Mouse (Mus musculus) gastrocnemius, adult 2 months (tissue): ENCODE measurements around the gene Syt1. TPM values are rescaled to one million over a fixed set of nuclear protein-coding genes. Genes with fewer than 3 reads are reported as not detected.

Experiments used
- DNase-seq: peaks from one replicate; pipeline ENCODE4 v3.0.0; 2022
- H3K27ac ChIP-seq: fragments of 200-600 bp; 2 replicates; pipeline ENCODE4 v1.8.1; 2022; ENCODE audit warnings: mild to moderate bottlenecking
- H3K4me3 ChIP-seq: fragments of 200-600 bp; 2 replicates; pipeline ENCODE4 v1.8.1; 2022; ENCODE audit warnings: mild to moderate bottlenecking, moderate library complexity
- CTCF ChIP-seq: fragments of 200-600 bp; IDR thresholded peaks from 2 replicates; pipeline ENCODE4 v1.8.1; 2022; ENCODE audit warnings: antibody characterized with exemption, mild to moderate bottlenecking, moderate library complexity
- intact Hi-C: fragments of 180-260 bp; cut with DNase I; formaldehyde crosslinking; loops from one replicate; pipeline ENCODE4 v1.15.1; 2025
- total RNA-seq, 2 experiments: library from RNA; stranded (reverse); gene quantifications; 2 replicates each; pipeline ENCODE4 v1.2.3; 2021

Gene Syt1
- total RNA-seq, 2 experiments from 2014 or later, result not detected

DNA sequence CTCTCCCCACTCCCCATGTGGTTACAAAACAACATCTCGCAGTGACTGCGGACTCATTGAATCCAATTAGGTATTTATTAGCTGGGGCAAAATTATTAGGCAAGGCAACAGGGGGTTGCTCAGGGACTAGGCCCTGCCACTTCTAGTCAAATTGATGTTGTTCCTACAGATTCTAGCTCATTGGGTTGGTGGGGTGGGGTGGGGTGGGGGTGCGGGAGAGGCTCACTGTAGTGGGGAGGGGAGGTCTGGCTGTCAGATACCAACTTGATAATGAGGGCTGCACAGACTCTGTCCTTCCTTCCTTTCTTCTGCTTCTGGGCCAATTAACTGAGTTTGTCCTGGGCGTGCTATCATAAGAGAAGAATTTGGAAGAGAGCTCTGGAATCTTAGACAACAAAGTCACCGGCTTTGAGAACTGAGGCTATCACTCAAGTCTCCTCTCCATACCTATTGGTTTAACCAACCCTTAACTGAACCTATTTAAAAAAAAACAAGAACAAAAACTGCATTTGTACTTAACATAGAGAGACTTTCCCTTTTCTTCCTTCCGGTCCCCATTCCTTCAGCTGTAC is 441.1 kb downstream of the Syt1 start:
- no peak overlapping the region for H3K27ac ChIP-seq

DNA sequence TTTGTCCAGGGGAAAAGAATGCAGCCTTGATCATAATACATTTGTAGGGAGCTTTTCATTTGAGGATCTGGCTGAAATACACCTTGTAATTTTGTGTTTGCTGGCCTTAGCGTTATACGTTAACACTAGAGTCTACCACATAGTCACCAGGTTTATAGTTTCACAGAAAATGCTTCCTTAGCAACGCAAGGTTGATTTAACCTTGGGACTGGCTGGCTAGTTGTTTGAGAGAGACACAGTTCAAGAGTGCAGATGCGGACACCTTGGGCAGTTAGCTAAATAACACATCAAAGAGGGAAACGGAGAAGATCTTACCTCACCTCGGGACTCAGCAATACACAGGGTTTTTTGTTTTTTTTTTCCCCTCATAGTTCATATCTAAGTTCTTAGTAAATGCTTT is 441.9 kb downstream of the Syt1 start:
- no peak overlapping the region for H3K27ac ChIP-seq
- no peak overlapping the region for H3K4me3 ChIP-seq
- intact Hi-C loops, result no loop called here
- DNase-seq, result no peak
- no peak for TF ChIP-seq CTCF

More for the DNA sequence above, 441.1 kb downstream of the Syt1 start:
- DNase-seq, result no peak
- TF ChIP-seq CTCF, result no peak
- intact Hi-C loops, result no loop called here
- H3K4me3 ChIP-seq, result no peak overlapping the region

DNA sequence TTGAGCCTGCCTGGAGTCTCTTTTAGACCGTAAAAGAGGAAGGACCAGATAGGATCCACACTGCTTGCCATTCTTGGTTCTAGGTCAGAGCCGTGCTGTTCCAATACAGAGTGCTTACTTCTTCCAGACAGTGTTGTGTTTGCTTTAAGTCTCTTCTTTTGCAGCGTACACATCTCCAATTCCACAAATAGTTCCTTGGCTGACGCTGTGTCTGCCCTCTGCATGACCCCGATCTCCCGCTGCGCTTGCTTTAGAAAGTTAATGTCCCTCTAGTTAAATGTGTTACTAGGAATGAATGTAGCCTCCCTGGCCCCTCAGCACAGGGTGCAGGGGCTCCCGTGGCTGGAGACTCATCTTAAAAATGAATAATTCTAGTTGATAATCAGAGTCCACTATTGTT is 442.6 kb downstream of the Syt1 start:
- intact Hi-C loops, result no loop called here
- Histone ChIP-seq H3K4me3 (peak overlapping the region; percentile 21; the same call in 1 of the 2 replicates), H3K27ac (peak overlapping the region; percentile 43)
- TF ChIP-seq CTCF, result no peak
- DNase-seq, result peak; percentile 42

DNA sequence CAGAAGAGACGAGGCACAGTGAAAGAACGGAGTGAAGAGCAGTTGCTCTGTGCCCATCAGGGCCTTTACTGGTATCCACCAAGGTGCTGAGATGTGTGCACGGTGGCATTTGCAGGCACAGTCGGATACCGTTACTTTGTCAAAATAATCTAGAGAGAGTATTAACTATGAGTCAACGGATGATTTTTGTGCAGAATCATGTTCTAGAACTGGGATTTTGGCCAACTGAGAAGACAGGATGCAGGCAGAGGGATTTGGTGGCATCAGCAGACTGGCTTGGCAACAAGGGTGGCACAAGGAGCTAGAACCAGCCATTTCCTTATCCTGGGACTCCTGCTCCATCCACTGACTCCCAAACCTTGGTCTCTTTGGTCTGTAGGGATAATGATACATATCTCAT is 443.3 kb downstream of the Syt1 start:
- no peak overlapping the region for H3K4me3 ChIP-seq
- H3K27ac ChIP-seq, result 0 out of 2 replicates have a peak overlapping the region, but pooled peaks have one; percentile 43
- intact Hi-C loops, result no loop called here
- DNase-seq, result no peak
- no peak for TF ChIP-seq CTCF

- H3K27ac ChIP-seq, result no peak overlapping the region
- intact Hi-C loops, result no loop called here
- DNase-seq, result no peak
- TF ChIP-seq CTCF, result no peak
- H3K4me3 ChIP-seq, result no peak overlapping the region
Observed at GRCm38 (mm10) chr10:108559607-108559908, 451.2 kb downstream of the Syt1 start.

GRCm38 (mm10) chr10:108558812-108559606 is 451.8 kb downstream of the Syt1 start:
- no peak for DNase-seq
- Histone ChIP-seq H3K27ac (no peak overlapping the region), H3K4me3 (no peak overlapping the region)
- TF ChIP-seq CTCF, result no peak
- intact Hi-C loops, result no loop called here

- DNase-seq, result no peak
- Histone ChIP-seq H3K27ac (no peak overlapping the region), H3K4me3 (no peak overlapping the region)
- no peak for TF ChIP-seq CTCF
- intact Hi-C loops, result no loop called here
Observed at GRCm38 (mm10) chr10:108552544-108552943, 458.2 kb downstream of the Syt1 start.

GRCm38 (mm10) chr10:108545715-108546114 is 465.1 kb downstream of the Syt1 start:
- Histone ChIP-seq H3K27ac (no peak overlapping the region), H3K4me3 (no peak overlapping the region)
- TF ChIP-seq CTCF, result no peak
- no peak for DNase-seq
- intact Hi-C loops, result no loop called here

DNA sequence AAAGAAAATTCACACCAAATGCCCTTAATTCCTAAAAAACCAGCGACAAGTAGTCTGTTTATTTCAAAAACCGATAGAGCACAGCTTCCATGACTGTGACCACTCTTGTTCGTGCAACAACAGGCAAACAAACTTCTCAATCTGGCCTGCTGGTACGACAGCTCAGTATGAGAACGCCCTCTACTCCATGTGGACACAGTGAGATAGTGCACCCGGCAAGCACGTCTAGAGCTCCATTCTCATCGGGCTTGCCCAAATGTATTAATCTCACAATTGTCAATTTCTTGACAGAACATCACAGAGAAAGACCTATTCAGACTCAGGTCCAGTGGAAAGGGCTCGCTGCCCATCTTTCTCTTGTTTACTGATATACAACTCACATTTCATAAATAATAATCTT is 469.2 kb downstream of the Syt1 start:
- H3K27ac ChIP-seq, result no peak overlapping the region
- no peak for TF ChIP-seq CTCF
- no peak overlapping the region for H3K4me3 ChIP-seq
- intact Hi-C loops, result no loop called here
- DNase-seq, result no peak

DNA sequence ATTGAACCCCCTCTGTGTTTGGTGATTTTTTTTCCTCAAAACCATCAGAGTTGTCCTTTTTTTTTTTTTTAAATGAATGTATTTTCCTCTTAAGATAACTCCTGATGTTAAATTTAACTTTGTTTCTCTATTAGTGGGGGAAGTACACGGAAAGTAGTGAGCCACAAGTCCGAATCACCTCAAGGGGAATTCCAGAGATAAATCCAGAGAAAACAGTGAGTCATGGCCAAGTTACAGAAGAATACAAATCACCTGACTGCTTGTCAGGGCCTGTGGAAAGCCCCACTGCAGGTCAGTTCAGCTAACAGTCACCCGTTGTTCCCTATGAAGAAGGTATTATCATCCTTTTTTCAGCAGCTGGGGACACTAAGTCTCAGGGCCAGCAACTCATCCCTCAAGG is 472.2 kb downstream of the Syt1 start:
- H3K27ac ChIP-seq, result no peak overlapping the region

DNA sequence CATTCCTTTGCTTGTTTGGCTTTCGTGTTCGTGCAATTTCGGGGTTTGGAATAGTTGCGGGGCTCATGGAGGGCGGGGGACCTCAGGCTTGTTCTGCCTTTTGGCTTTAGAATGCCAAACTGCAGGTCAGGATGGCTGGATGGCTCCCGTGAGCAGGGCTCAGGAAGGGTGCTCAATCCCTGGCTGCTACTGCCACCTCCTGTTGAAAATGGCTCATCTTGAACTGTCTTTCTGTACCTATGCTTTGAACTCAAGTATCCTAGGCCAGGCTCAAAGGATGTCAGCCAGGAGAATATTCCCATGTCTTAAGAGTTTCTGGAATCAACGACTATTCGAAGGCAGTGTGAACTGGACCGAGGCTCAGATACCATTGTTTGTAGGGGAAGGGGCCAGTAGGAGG is 473.1 kb downstream of the Syt1 start:
- Histone ChIP-seq H3K4me3 (no peak overlapping the region), H3K27ac (no peak overlapping the region)
- peak; percentile 39 for DNase-seq
- peak; percentile 60 for TF ChIP-seq CTCF
- intact Hi-C loops, result loop anchor here (2.0 to 5.0 kb wide), 2 partner anchors 90 to 237 kb away; no protein-coding TSS in a partner anchor

More for the DNA sequence above, 472.2 kb downstream of the Syt1 start:
- DNase-seq, result no peak
- no peak for TF ChIP-seq CTCF
- intact Hi-C loops, result loop anchor here (2.0 to 5.0 kb wide), 2 partner anchors 91 to 238 kb away; no protein-coding TSS in a partner anchor
- no peak overlapping the region for H3K4me3 ChIP-seq

- no peak overlapping the region for H3K27ac ChIP-seq
- no peak for DNase-seq
- no peak overlapping the region for H3K4me3 ChIP-seq
- intact Hi-C loops, result loop anchor here (5.0 kb wide), 1 partner anchor 89 kb away; no protein-coding TSS in a partner anchor
- TF ChIP-seq CTCF, result no peak
Observed at GRCm38 (mm10) chr10:108535922-108536321, 474.9 kb downstream of the Syt1 start.

DNA sequence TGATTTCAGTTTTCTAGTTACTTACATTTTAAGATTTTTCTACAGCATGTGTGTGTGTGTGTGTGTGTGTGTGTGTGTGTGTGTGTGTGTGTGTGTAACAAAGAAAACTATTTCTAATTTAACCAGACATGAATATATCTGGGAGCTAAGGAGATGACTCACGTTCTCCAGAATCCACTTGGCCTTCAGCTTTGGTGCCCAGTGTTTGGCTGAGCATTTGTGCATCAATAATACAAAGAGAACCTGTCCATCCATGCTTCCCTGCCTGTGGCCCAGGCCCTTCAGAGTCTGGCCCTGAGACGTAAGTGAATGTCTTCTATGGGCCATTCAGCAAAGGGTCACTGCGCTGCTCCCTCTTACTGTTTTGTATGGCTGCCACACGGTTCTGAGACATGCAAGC is 476.7 kb downstream of the Syt1 start:
- TF ChIP-seq CTCF, result no peak
- no peak for DNase-seq
- H3K27ac ChIP-seq, result no peak overlapping the region
- no peak overlapping the region for H3K4me3 ChIP-seq
- intact Hi-C loops, result no loop called here
